Mouse (Mus musculus): Measurements from ENCODE around the gene Sh3d19. TPM values are rescaled to one million over a fixed set of nuclear protein-coding genes. Genes with fewer than 3 reads are reported as not detected.
A peak's percentile ranks its signal among the peaks of the same experiment; 100 is the strongest.

The Sh3d19 gene
- polyA plus RNA-seq, 1 experiment from 2014 or later = 14.4 TPM

DNA sequence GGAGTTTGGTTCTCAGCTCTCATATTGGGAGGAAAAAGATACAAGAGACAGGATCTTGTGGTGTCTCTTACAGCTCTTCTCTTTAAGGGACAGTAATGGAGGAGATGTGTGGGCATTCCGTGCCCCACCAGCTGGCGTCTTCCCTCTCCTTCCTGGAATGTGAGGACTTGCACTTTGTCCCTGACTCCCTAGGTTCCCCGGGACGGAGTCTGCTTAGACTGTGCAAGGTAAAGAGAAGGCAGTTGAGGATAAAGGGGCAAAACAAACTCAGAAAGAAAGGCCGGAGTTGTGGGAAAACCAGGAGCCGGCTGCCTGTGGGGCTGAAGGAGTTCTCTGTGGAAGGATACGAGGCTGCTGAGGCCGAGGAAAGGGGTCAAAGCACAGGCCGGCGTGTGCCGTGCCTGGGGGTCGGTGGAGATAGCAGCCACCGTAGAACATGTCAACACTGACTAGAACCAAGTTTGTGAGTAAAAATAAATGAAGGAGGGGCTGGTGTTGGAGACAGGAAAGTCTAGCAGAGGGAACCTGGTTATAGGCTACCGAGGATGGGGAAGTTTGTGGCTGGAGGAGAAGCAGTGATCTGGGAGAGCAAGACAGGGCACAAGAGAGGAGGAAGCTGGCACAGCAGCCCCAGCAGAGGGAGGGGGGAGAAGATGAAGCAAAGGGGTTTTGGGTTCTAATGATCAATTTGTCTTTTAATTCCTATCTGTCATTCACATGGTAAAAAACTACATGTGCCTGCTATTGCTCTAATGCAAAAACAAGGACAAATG lies 105.8 kb downstream of the Sh3d19 start:
- no peak overlapping the region for H3K9ac ChIP-seq (replicated peaks; ENCODE audit: low read length)
- H3K4me3 ChIP-seq (replicated peaks; ENCODE audit: low read depth, low read length) = no peak overlapping the region
- DNase-seq (no peak), ATAC-seq (ENCODE audit: low FRiP score, low TSS enrichment) (no peak)
- H3K4me1 ChIP-seq (ENCODE audit: control insufficient read depth, insufficient read depth, low read length) = no peaks in the 10 kb centered on the region
- no peak overlapping the region for H3K27ac ChIP-seq (replicated peaks; ENCODE audit: low read depth, low read length)
- H3K27me3 ChIP-seq (ENCODE audit: control insufficient read depth, insufficient read depth, low read length) = no peaks in the 10 kb centered on the region
- no peaks in the 10 kb centered on the region for H3K36me3 ChIP-seq (ENCODE audit: control insufficient read depth, insufficient read depth, low read length)
- no peaks in the 10 kb centered on the region for H3K9me3 ChIP-seq (ENCODE audit: control insufficient read depth, low read length)
- no peak overlapping the region for H3K4me2 ChIP-seq (ENCODE audit: low read length)
- WGBS = 91% methylated on average over 14 of the region's 14 CpGs

DNA sequence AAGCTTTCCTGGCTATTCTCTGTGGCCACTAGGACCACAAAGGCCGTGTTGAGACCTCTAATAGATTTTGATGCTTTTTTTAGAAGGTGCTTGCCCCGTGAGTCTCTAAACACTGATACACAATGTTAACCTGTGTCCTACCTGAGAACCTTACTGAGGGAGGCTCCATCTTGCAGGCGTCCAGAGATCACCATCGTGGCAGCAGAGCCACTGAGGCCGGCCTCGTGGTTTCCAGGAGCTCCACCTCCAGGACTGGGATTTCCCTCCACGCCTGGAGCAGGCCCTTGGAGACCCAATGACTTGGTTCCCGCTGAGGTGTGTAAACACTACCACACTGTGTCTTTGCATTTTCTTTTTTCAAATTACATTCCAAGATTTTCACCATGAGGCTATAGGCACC lies 112.1 kb downstream of the Sh3d19 start:
- ATAC-seq (ENCODE audit: low FRiP score, low TSS enrichment) = no peak
- DNase-seq = no peak
- H3K9ac ChIP-seq (replicated peaks; ENCODE audit: low read length) = no peak overlapping the region
- 93% methylated on average over 8 of the region's 8 CpGs for WGBS
- H3K9me3 ChIP-seq (ENCODE audit: control insufficient read depth, low read length) = no peaks in the 10 kb centered on the region
- H3K4me2 ChIP-seq (ENCODE audit: low read length) = no peak overlapping the region
- H3K27me3 ChIP-seq (ENCODE audit: control insufficient read depth, insufficient read depth, low read length) = no peaks in the 10 kb centered on the region
- no peak overlapping the region for H3K27ac ChIP-seq (replicated peaks; ENCODE audit: low read depth, low read length)
- H3K4me3 ChIP-seq (replicated peaks; ENCODE audit: low read depth, low read length) = no peak overlapping the region
- H3K4me1 ChIP-seq (ENCODE audit: control insufficient read depth, insufficient read depth, low read length) = no peaks in the 10 kb centered on the region
- H3K36me3 ChIP-seq (ENCODE audit: control insufficient read depth, insufficient read depth, low read length) = no peaks in the 10 kb centered on the region

DNA sequence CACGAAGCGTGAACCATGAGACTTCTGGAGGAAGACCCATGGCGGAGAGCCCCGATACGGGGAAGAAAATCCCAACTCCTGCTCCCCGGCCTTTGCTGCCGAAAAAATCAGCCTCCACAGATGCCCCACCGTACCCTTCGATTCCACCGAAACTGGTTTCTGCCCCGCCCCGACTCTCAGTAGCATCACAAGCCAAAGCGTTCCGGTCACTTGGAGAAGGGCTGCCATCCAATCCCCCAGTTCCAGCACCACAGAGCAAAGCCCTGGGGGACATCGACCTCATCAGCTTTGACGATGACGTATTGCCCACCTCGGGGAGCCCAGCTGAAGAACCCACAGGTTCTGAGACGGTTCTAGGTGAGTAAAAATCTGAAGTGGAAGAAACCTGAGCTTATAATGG lies 114.1 kb downstream of the Sh3d19 start:
- 93% methylated on average over 19 of the region's 19 CpGs for WGBS

DNA sequence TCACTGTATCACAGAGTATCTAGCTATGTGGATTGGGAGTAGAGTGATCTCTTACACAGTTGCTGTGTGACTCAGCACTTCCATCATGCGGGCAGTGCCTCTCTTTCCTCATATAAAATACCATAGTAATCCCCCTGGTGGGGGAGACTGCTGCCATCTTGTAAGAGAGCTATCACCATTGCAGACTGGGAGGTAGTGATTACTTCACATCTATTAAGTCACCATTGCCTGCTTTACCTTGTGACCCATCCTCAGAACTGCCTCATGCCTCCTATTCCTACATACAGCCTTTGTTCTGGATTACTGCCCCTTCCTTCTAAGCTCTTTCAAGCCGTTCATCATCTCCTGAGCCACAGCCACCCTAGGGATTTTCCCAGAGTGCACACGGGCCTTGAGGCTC lies 117.0 kb downstream of the Sh3d19 start:
- Histone ChIP-seq H3K9ac (replicated peaks; ENCODE audit: low read length) (no peak overlapping the region), H3K27ac (replicated peaks; ENCODE audit: low read depth, low read length) (no peak overlapping the region), H3K4me3 (replicated peaks; ENCODE audit: low read depth, low read length) (no peak overlapping the region), H3K4me2 (ENCODE audit: low read length) (no peak overlapping the region), H3K9me3 (ENCODE audit: control insufficient read depth, low read length) (no peaks in the 10 kb centered on the region), H3K36me3 (ENCODE audit: control insufficient read depth, insufficient read depth, low read length) (no peaks in the 10 kb centered on the region), H3K27me3 (ENCODE audit: control insufficient read depth, insufficient read depth, low read length) (no peaks in the 10 kb centered on the region), H3K4me1 (ENCODE audit: control insufficient read depth, insufficient read depth, low read length) (peaks cover 9% of the 10 kb centered on the region; the same call in 1 of the 2 replicates)
- ATAC-seq (ENCODE audit: low FRiP score, low TSS enrichment) (no peak), DNase-seq (no peak)
- 52% methylated on average over 3 of the region's 3 CpGs for WGBS

More for the DNA sequence above, 114.1 kb downstream of the Sh3d19 start:
- no peak for ATAC-seq (ENCODE audit: low FRiP score, low TSS enrichment)
- Histone ChIP-seq H3K4me2 (ENCODE audit: low read length) (no peak overlapping the region), H3K4me3 (replicated peaks; ENCODE audit: low read depth, low read length) (no peak overlapping the region), H3K36me3 (ENCODE audit: control insufficient read depth, insufficient read depth, low read length) (no peaks in the 10 kb centered on the region), H3K27me3 (ENCODE audit: control insufficient read depth, insufficient read depth, low read length) (no peaks in the 10 kb centered on the region), H3K4me1 (ENCODE audit: control insufficient read depth, insufficient read depth, low read length) (no peaks in the 10 kb centered on the region), H3K9ac (replicated peaks; ENCODE audit: low read length) (no peak overlapping the region), H3K9me3 (ENCODE audit: control insufficient read depth, low read length) (no peaks in the 10 kb centered on the region), H3K27ac (replicated peaks; ENCODE audit: low read depth, low read length) (no peak overlapping the region)
- DNase-seq = no peak

DNA sequence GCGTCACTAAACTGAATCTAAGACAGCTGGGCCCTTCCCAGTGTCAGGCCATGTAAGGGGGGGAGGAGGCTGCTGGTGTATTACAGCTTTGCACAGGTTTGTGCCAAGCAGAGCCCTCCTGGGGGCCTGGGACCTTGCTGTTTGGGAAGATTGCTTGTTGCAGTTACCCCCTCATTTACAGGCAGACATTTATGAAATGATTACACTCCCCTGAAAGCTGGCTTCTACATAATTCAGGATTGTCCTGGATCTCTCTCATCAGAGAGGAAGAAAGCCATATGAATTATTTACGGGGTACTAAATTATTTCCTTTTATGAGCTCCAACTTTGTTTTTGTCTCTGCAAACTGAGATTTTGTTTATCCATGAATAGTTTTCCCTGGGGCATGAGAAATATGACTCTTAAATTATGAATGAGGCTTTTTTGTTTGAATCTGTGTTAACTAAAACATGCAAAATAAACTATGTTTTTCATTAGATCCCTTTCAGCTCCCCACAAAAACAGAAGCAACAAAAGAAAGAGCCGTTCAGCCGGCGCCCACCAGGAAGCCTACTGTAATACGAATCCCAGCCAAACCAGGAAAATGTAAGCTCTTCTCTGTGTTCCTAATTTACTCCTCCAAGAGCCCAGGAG lies 122.4 kb downstream of the Sh3d19 start:
- 0 out of 2 replicates have a peak overlapping the region, but pooled peaks have one; percentile 10 for H3K9ac ChIP-seq (replicated peaks; ENCODE audit: low read length)
- DNase-seq = peak; percentile 79
- no peaks in the 10 kb centered on the region; the same call in 1 of the 2 replicates for H3K27me3 ChIP-seq (ENCODE audit: control insufficient read depth, insufficient read depth, low read length)
- WGBS = 19% methylated on average over 6 of the region's 6 CpGs
- peak; percentile 86 for ATAC-seq (ENCODE audit: low FRiP score, low TSS enrichment)
- H3K36me3 ChIP-seq (ENCODE audit: control insufficient read depth, insufficient read depth, low read length) = no peaks in the 10 kb centered on the region
- peak overlapping the region; percentile 81 for H3K27ac ChIP-seq (replicated peaks; ENCODE audit: low read depth, low read length)
- H3K4me2 ChIP-seq (ENCODE audit: low read length) = peak overlapping the region; percentile 15; the same call in 1 of the 2 replicates
- H3K9me3 ChIP-seq (ENCODE audit: control insufficient read depth, low read length) = no peaks in the 10 kb centered on the region
- H3K4me1 ChIP-seq (ENCODE audit: control insufficient read depth, insufficient read depth, low read length) = peaks cover 17% of the 10 kb centered on the region
- no peak overlapping the region for H3K4me3 ChIP-seq (replicated peaks; ENCODE audit: low read depth, low read length)

DNA sequence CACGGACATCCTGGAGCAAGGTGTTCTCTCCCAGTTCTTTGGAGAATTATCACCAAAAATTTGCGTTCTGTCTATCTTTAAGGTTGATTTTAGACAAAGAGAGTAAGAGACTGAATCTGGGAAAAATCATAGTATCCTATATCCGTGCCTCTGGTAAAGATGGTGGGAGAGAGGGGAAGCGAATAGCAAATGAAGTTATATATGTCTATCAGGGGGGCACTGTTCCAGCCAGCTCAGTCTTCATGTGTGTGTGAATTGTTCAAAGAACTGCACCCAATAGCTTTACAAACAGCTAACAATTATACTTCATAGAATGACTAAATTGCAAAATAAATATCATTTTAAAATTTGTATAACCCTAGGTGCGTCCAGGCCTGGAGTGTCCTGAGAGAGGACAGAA lies 123.0 kb downstream of the Sh3d19 start:
- Histone ChIP-seq H3K4me2 (ENCODE audit: low read length) (peak overlapping the region; percentile 15; the same call in 1 of the 2 replicates), H3K4me1 (ENCODE audit: control insufficient read depth, insufficient read depth, low read length) (peaks cover 17% of the 10 kb centered on the region), H3K27ac (replicated peaks; ENCODE audit: low read depth, low read length) (peak overlapping the region; percentile 81), H3K9ac (replicated peaks; ENCODE audit: low read length) (0 out of 2 replicates have a peak overlapping the region, but pooled peaks have one; percentile 10), H3K4me3 (replicated peaks; ENCODE audit: low read depth, low read length) (no peak overlapping the region), H3K36me3 (ENCODE audit: control insufficient read depth, insufficient read depth, low read length) (no peaks in the 10 kb centered on the region), H3K9me3 (ENCODE audit: control insufficient read depth, low read length) (no peaks in the 10 kb centered on the region), H3K27me3 (ENCODE audit: control insufficient read depth, insufficient read depth, low read length) (no peaks in the 10 kb centered on the region; the same call in 1 of the 2 replicates)
- WGBS = 56% methylated on average over 5 of the region's 5 CpGs
- DNase-seq = no peak
- ATAC-seq (ENCODE audit: low FRiP score, low TSS enrichment) = no peak; the same call in 1 of the 2 replicates

DNA sequence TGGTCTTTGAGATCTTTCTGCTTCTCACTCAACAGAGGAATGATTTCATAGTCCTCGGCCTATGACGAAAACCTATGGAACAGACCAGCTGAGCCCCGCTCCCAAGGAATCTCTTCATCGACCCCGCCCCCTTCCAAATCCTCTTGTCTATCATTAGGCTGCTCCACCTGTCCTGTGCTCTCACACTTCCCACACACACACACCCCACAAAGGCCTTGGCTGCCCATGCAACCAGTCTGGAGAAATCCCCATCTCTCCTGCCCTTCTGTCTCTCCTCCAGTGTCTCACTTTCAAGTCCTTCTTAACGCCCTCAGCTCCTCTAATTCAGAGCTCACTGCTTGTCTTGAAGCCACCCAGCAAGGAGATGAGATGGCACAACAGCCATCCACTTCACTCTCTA lies 131.0 kb downstream of the Sh3d19 start:
- Histone ChIP-seq H3K36me3 (ENCODE audit: control insufficient read depth, insufficient read depth, low read length) (no peaks in the 10 kb centered on the region), H3K9ac (replicated peaks; ENCODE audit: low read length) (no peak overlapping the region), H3K4me2 (ENCODE audit: low read length) (no peak overlapping the region), H3K27ac (replicated peaks; ENCODE audit: low read depth, low read length) (no peak overlapping the region), H3K4me1 (ENCODE audit: control insufficient read depth, insufficient read depth, low read length) (no peaks in the 10 kb centered on the region), H3K4me3 (replicated peaks; ENCODE audit: low read depth, low read length) (no peak overlapping the region), H3K27me3 (ENCODE audit: control insufficient read depth, insufficient read depth, low read length) (no peaks in the 10 kb centered on the region), H3K9me3 (ENCODE audit: control insufficient read depth, low read length) (no peaks in the 10 kb centered on the region)
- DNase-seq = no peak
- WGBS = 82% methylated on average over 6 of the region's 6 CpGs
- ATAC-seq (ENCODE audit: low FRiP score, low TSS enrichment) = no peak

DNA sequence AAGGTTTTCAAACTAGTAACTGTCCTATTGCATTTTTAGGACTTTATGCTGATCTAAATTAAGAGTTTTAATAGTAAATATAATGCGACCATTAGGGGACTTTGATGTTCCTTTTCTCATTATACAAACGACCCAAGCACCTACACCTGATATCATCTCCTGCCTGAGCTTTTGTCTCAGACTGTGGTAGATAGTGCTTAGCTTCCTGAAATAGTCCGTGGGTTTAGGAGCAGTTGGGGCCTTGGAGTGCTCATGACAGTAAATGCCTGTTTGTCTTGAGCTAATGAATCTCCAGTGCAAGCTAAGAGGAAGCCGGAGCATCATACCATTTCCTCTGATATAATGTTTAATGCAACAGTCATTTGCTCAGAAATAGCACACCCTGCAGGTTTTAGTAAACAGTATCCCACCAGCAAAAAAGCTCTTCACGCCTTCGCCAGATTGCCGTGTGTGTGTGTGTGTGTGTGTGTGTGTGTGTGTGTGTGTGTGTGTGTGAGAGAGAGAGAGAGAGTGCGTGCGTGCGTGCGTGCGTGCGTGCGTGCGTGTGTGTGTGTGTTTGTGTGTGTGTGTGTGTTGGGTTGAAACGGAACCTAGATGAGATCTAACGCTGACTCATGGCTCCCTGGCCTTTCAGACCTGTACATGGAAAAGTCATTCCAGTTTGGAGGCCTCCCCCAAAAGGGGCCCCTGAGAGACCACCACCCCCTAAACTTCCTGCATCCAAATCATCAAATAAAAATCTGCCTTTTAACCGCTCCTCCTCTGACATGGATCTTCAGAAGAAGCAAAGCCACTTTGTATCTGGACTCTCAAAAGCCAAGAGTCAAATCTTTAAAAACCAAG lies 132.8 kb downstream of the Sh3d19 start:
- DNase-seq (no peak), ATAC-seq (ENCODE audit: low FRiP score, low TSS enrichment) (no peak)
- WGBS = 83% methylated on average over 18 of the region's 18 CpGs
- Histone ChIP-seq H3K4me2 (ENCODE audit: low read length) (no peak overlapping the region), H3K4me3 (replicated peaks; ENCODE audit: low read depth, low read length) (no peak overlapping the region), H3K9me3 (ENCODE audit: control insufficient read depth, low read length) (no peaks in the 10 kb centered on the region), H3K9ac (replicated peaks; ENCODE audit: low read length) (no peak overlapping the region), H3K4me1 (ENCODE audit: control insufficient read depth, insufficient read depth, low read length) (peaks cover 4% of the 10 kb centered on the region), H3K36me3 (ENCODE audit: control insufficient read depth, insufficient read depth, low read length) (no peaks in the 10 kb centered on the region), H3K27ac (replicated peaks; ENCODE audit: low read depth, low read length) (no peak overlapping the region), H3K27me3 (ENCODE audit: control insufficient read depth, insufficient read depth, low read length) (no peaks in the 10 kb centered on the region)

Measured in midbrain, embryonic 14.5 days (tissue).